Mouse (Mus musculus) bone marrow, adult 2 months (tissue): ENCODE measurements around the gene Trabd2b. TPM values are rescaled to one million over a fixed set of nuclear protein-coding genes. Genes with fewer than 3 reads are reported as not detected.
A peak's percentile ranks its signal among the peaks of the same experiment; 100 is the strongest.

Source experiments
- H3K27ac ChIP-seq: fragments of 200-500 bp; 2 replicates; pipeline ENCODE4 v1.5.1; 2012; ENCODE audit warnings: low read depth, mild to moderate bottlenecking, control low read depth, inconsistent platforms, low read length; ENCODE audit not compliant: control insufficient read depth, poor library complexity, insufficient read depth
- H3K4me1 ChIP-seq: fragments of 200-500 bp; 2 replicates; pipeline ENCODE4 v1.6.1; 2011; ENCODE audit warnings: low read length; ENCODE audit not compliant: control insufficient read depth, insufficient read depth
- H3K4me3 ChIP-seq: fragments of 200-500 bp; replicated peaks from 2 replicates; pipeline ENCODE3; 2011; ENCODE audit warnings: mild to moderate bottlenecking, low read depth, low read length, control low read depth; ENCODE audit not compliant: control insufficient read depth
- CTCF ChIP-seq: fragments of 200-500 bp; IDR thresholded peaks from 2 replicates; pipeline ENCODE4 v1.5.1; 2011; ENCODE audit warnings: low read length, control low read depth; ENCODE audit not compliant: control insufficient read depth, insufficient read depth
- POLR2A ChIP-seq: fragments of 200-500 bp; IDR thresholded peaks from 2 replicates; pipeline ENCODE4 v1.6.1; 2011; ENCODE audit warnings: low read depth, mild to moderate bottlenecking, control low read depth, low read length, borderline replicate concordance; ENCODE audit not compliant: control insufficient read depth
- WGBS: fragments of 180-500 bp; shearing (Covaris S2); methylation state at CpG from one replicate; pipeline ENCODE4 v1.1.7; 2018; 5-methylcytosine and 5-hydroxymethylcytosine counted together
- polyA plus RNA-seq: library from polyadenylated mRNA; stranded (reverse); fragments of >200 nt; gene quantifications from 2 replicates; pipeline ENCODE4 v1.2.4, GENCODE M21; 2011; ENCODE audit warnings: low replicate concordance; ENCODE audit not compliant: missing spikeins, insufficient read depth, insufficient read length

Gene Trabd2b
- polyA plus RNA-seq, 1 experiment: not detected

GRCm38 (mm10) chr4:114625357-114625756 lies 218.8 kb downstream of the Trabd2b start:
- Histone ChIP-seq H3K4me1 (no peaks in the 10 kb centered on the region), H3K27ac (no peak overlapping the region), H3K4me3 (no peak overlapping the region)
- 19% methylated on average over 4 of the region's 4 CpGs for WGBS
- no peak for TF ChIP-seq POLR2A
- no peak for TF ChIP-seq CTCF

- 78% methylated on average over 3 of the region's 3 CpGs for WGBS
Measured at GRCm38 (mm10) chr4:114625920-114626319, 219.4 kb downstream of the Trabd2b start.

GRCm38 (mm10) chr4:114627674-114628293 lies 221.3 kb downstream of the Trabd2b start:
- no peaks in the 10 kb centered on the region for H3K4me1 ChIP-seq
- no peak for TF ChIP-seq CTCF
- TF ChIP-seq POLR2A: no peak
- H3K27ac ChIP-seq: no peak overlapping the region
- H3K4me3 ChIP-seq: no peak overlapping the region
- WGBS: 66% methylated on average over 7 of the region's 7 CpGs

More at GRCm38 (mm10) chr4:114625920-114626319, 219.4 kb downstream of the Trabd2b start:
- Histone ChIP-seq H3K4me3 (no peak overlapping the region), H3K4me1 (no peaks in the 10 kb centered on the region), H3K27ac (no peak overlapping the region)
- no peak for TF ChIP-seq POLR2A
- no peak for TF ChIP-seq CTCF

GRCm38 (mm10) chr4:114635889-114636288 lies 229.4 kb downstream of the Trabd2b start:
- no peak overlapping the region for H3K27ac ChIP-seq
- TF ChIP-seq CTCF (peak; percentile 39; the same call in 1 of the 2 replicates), POLR2A (no peak)
- 20% methylated on average over 5 of the region's 5 CpGs for WGBS
- no peaks in the 10 kb centered on the region; the same call in 1 of the 2 replicates for H3K4me1 ChIP-seq
- no peak overlapping the region for H3K4me3 ChIP-seq

- TF ChIP-seq CTCF (no peak), POLR2A (no peak)
- 84% methylated on average over 1 of the region's 1 CpGs for WGBS
- Histone ChIP-seq H3K27ac (no peak overlapping the region), H3K4me1 (no peaks in the 10 kb centered on the region; the same call in 1 of the 2 replicates), H3K4me3 (no peak overlapping the region)
Measured at GRCm38 (mm10) chr4:114636324-114636723, 229.8 kb downstream of the Trabd2b start.

- TF ChIP-seq POLR2A: no peak
- TF ChIP-seq CTCF: no peak
- H3K4me3 ChIP-seq: no peak overlapping the region
- 7% methylated on average over 3 of the region's 3 CpGs for WGBS
Measured at GRCm38 (mm10) chr4:114637120-114637519, 230.6 kb downstream of the Trabd2b start.

GRCm38 (mm10) chr4:114642469-114642868 lies 235.9 kb downstream of the Trabd2b start:
- Histone ChIP-seq H3K4me3 (no peak overlapping the region), H3K4me1 (no peaks in the 10 kb centered on the region; the same call in 1 of the 2 replicates), H3K27ac (no peak overlapping the region)
- 62% methylated on average over 4 of the region's 4 CpGs for WGBS
- TF ChIP-seq POLR2A (no peak), CTCF (no peak)

More at GRCm38 (mm10) chr4:114637120-114637519, 230.6 kb downstream of the Trabd2b start:
- Histone ChIP-seq H3K27ac (no peak overlapping the region), H3K4me1 (no peaks in the 10 kb centered on the region; the same call in 1 of the 2 replicates)

- TF ChIP-seq CTCF (no peak), POLR2A (no peak)
- Histone ChIP-seq H3K4me3 (no peak overlapping the region), H3K4me1 (no peaks in the 10 kb centered on the region; the same call in 1 of the 2 replicates), H3K27ac (no peak overlapping the region)
- WGBS: 90% methylated on average over 20 of the region's 20 CpGs
Measured at GRCm38 (mm10) chr4:114643679-114644208, 237.2 kb downstream of the Trabd2b start.
